Mouse (Mus musculus) spleen, adult 2 months (tissue): ENCODE measurements at regions not wholly inside any gene's neighbourhood (a gene's known extent, or its start where the extent isn't known, plus 50 kb on each side); places are given as distances from the start of the nearest gene placed in this dataset.

ENCODE experiments used
- CTCF ChIP-seq: fragments of 200-500 bp; IDR thresholded peaks from 2 replicates; pipeline ENCODE4 v1.5.1; 2011; ENCODE audit warnings: mild to moderate bottlenecking, inconsistent platforms; ENCODE audit not compliant: insufficient read depth, insufficient read length, insufficient replicate concordance; ENCODE audit errors: extremely low read depth
- POLR2A ChIP-seq: fragments of 200-500 bp; IDR thresholded peaks from 2 replicates; pipeline ENCODE4 v1.6.1; 2011; ENCODE audit warnings: low read depth, low read length, inconsistent platforms

- TF ChIP-seq CTCF (no peak), POLR2A (no peak)
Measured at GRCm38 (mm10) chr3:149112878-149113277, 122.5 kb upstream of the Adgrl2 start.
